Mouse (Mus musculus) spleen, adult 2 months (tissue): Measurements from ENCODE around the gene Coq9.

ENCODE experiments used
- CTCF ChIP-seq: fragments of 200-500 bp; IDR thresholded peaks from 2 replicates; pipeline ENCODE4 v1.5.1; 2011; ENCODE audit warnings: mild to moderate bottlenecking, inconsistent platforms; ENCODE audit not compliant: insufficient read depth, insufficient read length, insufficient replicate concordance; ENCODE audit errors: extremely low read depth
- POLR2A ChIP-seq: fragments of 200-500 bp; IDR thresholded peaks from 2 replicates; pipeline ENCODE4 v1.6.1; 2011; ENCODE audit warnings: low read depth, low read length, inconsistent platforms

DNA sequence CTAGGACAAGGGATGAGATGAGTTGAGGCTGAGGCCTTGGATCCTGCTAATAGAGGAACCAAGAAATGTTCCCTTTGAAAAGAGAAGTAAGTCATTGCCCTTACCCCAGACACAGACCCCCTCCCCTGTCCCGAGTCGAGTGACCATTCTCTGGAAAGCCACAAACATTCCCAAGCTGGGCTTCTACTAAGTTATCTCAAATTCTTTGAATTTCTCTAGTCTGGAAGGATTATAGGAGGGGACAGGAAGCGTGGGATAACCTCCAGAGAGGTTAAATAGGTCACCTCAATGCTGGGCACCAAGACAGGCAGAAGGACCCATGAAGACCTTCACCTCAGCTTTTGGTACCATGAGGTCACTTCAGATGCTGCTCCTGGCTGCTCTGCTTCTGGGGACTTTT is 28.0 kb upstream of the Coq9 start, which contains the start of gene Ccl17:
- TF ChIP-seq CTCF (no peak), POLR2A (no peak)
